In genomic region chr5:138272409-138272923, GRCm38 (mm10) we compare ENCODE assay signal across 8 mouse cellular contexts. TPM values are rescaled to one million over a fixed set of nuclear protein-coding genes. Genes with fewer than 3 reads are reported as not detected.
A peak's percentile ranks its signal among the peaks of the same experiment; 100 is the strongest.
DNase-seq lines count a peak whose midpoint lies in the region; ATAC-seq lines count a peak whose summit lies in the region.

Gene Gal3st4 (minus strand): TSS chr5:138272840.

- no peaks in the 10 kb centered on the region for H3K27me3 ChIP-seq in embryonic facial prominence, embryonic 11.5 days (ENCODE audit: control insufficient read depth, insufficient read depth, low read length)
- no peaks in the 10 kb centered on the region for H3K27me3 ChIP-seq in midbrain, embryonic 15.5 days (replicated peaks)
- peaks cover 75% of the 10 kb centered on the region for H3K27me3 ChIP-seq in liver, embryonic 12.5 days (replicated peaks)

- intact Hi-C loops in heart, postnatal 25 days (cut with DNase I), result no loop called here
- intact Hi-C loops in heart, postnatal 10 days (cut with DNase I), result no loop called here

- H3K4me1 ChIP-seq in embryonic facial prominence, embryonic 11.5 days (ENCODE audit: control insufficient read depth, insufficient read depth, low read length), result peaks cover 19% of the 10 kb centered on the region
- H3K4me1 ChIP-seq in midbrain, embryonic 15.5 days, result peaks cover 43% of the 10 kb centered on the region
- peaks cover 11% of the 10 kb centered on the region; the same call in 1 of the 2 replicates for H3K4me1 ChIP-seq in liver, embryonic 12.5 days

- peak within 1 kb of the TSS; percentile 28 for H3K4me2 ChIP-seq in embryonic facial prominence, embryonic 11.5 days (ENCODE audit: low read depth, low read length)
- peak within 1 kb of the TSS; percentile 22 for H3K4me2 ChIP-seq in midbrain, embryonic 15.5 days
- no peak within 1 kb of the TSS for H3K4me2 ChIP-seq in liver, embryonic 12.5 days

- no peaks in the 10 kb centered on the region for H3K9me3 ChIP-seq in embryonic facial prominence, embryonic 11.5 days (replicated peaks; ENCODE audit: control insufficient read depth, low read length)
- no peaks in the 10 kb centered on the region for H3K9me3 ChIP-seq in midbrain, embryonic 15.5 days
- no peaks in the 10 kb centered on the region for H3K9me3 ChIP-seq in liver, embryonic 12.5 days (replicated peaks)

- H3K9ac ChIP-seq in embryonic facial prominence, embryonic 11.5 days (replicated peaks; ENCODE audit: low read length), result peak within 1 kb of the TSS; percentile 49
- no peak within 1 kb of the TSS for H3K9ac ChIP-seq in midbrain, embryonic 15.5 days
- H3K9ac ChIP-seq in liver, embryonic 12.5 days, result no peak within 1 kb of the TSS

- peak; percentile 40; the same call in 1 of the 2 replicates for ATAC-seq in embryonic facial prominence, embryonic 11.5 days (replicated peaks; ENCODE audit: insufficient number of reproducible peaks, low FRiP score, low TSS enrichment, low read depth)
- ATAC-seq in midbrain, embryonic 15.5 days (replicated peaks), result 0 out of 2 replicates have a peak, but pooled peaks have one; percentile 22
- no peak for ATAC-seq in liver, embryonic 12.5 days

- 0 out of 2 replicates have a peak within 1 kb of the TSS, but pooled peaks have one; percentile 14 for H3K4me3 ChIP-seq in embryonic facial prominence, embryonic 11.5 days (ENCODE audit: low read depth, low read length)
- H3K4me3 ChIP-seq in midbrain, embryonic 15.5 days, result no peak within 1 kb of the TSS
- no peak within 1 kb of the TSS for H3K4me3 ChIP-seq in liver, embryonic 12.5 days

- under 1% methylated on average over 12 of the region's 12 CpGs for WGBS in embryonic facial prominence, embryonic 11.5 days
- 3% methylated on average over 12 of the region's 12 CpGs for WGBS in midbrain, embryonic 15.5 days
- 17% methylated on average over 12 of the region's 12 CpGs for WGBS in liver, embryonic 12.5 days (ENCODE audit: insufficient replicate concordance)

- H3K27ac ChIP-seq in embryonic facial prominence, embryonic 11.5 days (replicated peaks; ENCODE audit: low read depth, low read length), result peak within 1 kb of the TSS; percentile 54
- no peak within 1 kb of the TSS for H3K27ac ChIP-seq in midbrain, embryonic 15.5 days
- no peak within 1 kb of the TSS for H3K27ac ChIP-seq in liver, embryonic 12.5 days

- no peaks in the 10 kb centered on the region; the same call in 1 of the 2 replicates for H3K36me3 ChIP-seq in embryonic facial prominence, embryonic 11.5 days (replicated peaks; ENCODE audit: control insufficient read depth, insufficient read depth, low read depth, low read length)
- peaks cover 3% of the 10 kb centered on the region; the same call in 1 of the 2 replicates for H3K36me3 ChIP-seq in midbrain, embryonic 15.5 days (replicated peaks)
- no peaks in the 10 kb centered on the region for H3K36me3 ChIP-seq in liver, embryonic 12.5 days

- DNase-seq in heart, adult 11 months, result peak; percentile 93
- no peak for DNase-seq in heart, postnatal 25 days (ENCODE audit: low spot score)
- DNase-seq in embryonic facial prominence, embryonic 11.5 days (ENCODE audit: low spot score), result peak; percentile 69
- peak; percentile 50 to 66 for DNase-seq in heart, postnatal 10 days
- no peak for DNase-seq in spleen, postnatal 36 days (ENCODE audit: low spot score in 2 of 2)
- DNase-seq in adrenal gland, postnatal 4 days (ENCODE audit: low spot score in 2 of 2), result no peak

RNA-seq across cellular contexts. Expression of gene Gal3st4, which starts in this region (rescaled TPM):
- total RNA-seq in heart, postnatal 25 days (2021), result under 1 TPM; 0.14 to 0.26 TPM
- polyA plus RNA-seq in embryonic facial prominence, embryonic 11.5 days (2014; fragmentation: Nextera tagmentation; extraction: Ambion mirVana), result 4.0 and 5.4 TPM in 2 replicates
- under 1 TPM; 0.36 to 0.47 TPM for total RNA-seq in heart, postnatal 10 days (2021)
- polyA plus RNA-seq in midbrain, embryonic 15.5 days (2015; fragmentation: Nextera tagmentation; extraction: Ambion mirVana), result 2.1 and 2.9 TPM in 2 replicates
- polyA plus RNA-seq in liver, embryonic 12.5 days (2016; fragmentation: Nextera tagmentation; extraction: Ambion mirVana), result 0.18 and 0.32 TPM in 2 replicates
- total RNA-seq in adrenal gland, postnatal 4 days (2021), result under 1 TPM; 0.54 to 0.64 TPM

Comparison
In these comparisons a context has a peak if more than half of its experiments do, and no peak if none do; other contexts are left out.
1. DNase-seq: peak in heart, adult 11 months (single experiment) and embryonic facial prominence, embryonic 11.5 days (single experiment); none in heart, postnatal 25 days (single experiment), spleen, postnatal 36 days (0 of 2) and adrenal gland, postnatal 4 days (0 of 2).
2. Peak in DNase-seq in heart, postnatal 10 days; RNA of the gene not detected or under 1 TPM.